Mouse (Mus musculus) megakaryocyte-erythroid progenitor cell, adult 5-6 weeks (primary cell): ENCODE results near the gene Ggn. TPM values are rescaled to one million over a fixed set of nuclear protein-coding genes. Genes with fewer than 3 reads are reported as not detected.
"Not testable (repeated sequence)": the region's sequence is repeated elsewhere in the genome, so short reads cannot be mapped to it uniquely, and the experiment has no call there.

Experiments used
- ATAC-seq: replicated peaks from 2 replicates; pipeline ENCODE4 v1.8.0; 2016; ENCODE audit warnings: mild to moderate bottlenecking, inconsistent platforms; ENCODE audit not compliant: severe bottlenecking, poor library complexity, low FRiP score, low TSS enrichment
- total RNA-seq, 2 experiments: library from RNA; stranded (forward) in 1 of 2; stranded (reverse) in 1 of 2; fragments of 200-1000, 215-1000 nt in 1 of 2; fragments of >200 nt in 1 of 2; fragmentation: Nextera tagmentation in 1 of 2; gene quantifications; 2 replicates each; pipeline ENCODE4 v1.2.3; 2014 to 2017

The Ggn gene
- total RNA-seq (2014; fragmentation: Nextera tagmentation) = not detected in 2 replicates
- total RNA-seq (2017) = 0.30 TPM in 1 of 2 replicates, not detected in the other

DNA sequence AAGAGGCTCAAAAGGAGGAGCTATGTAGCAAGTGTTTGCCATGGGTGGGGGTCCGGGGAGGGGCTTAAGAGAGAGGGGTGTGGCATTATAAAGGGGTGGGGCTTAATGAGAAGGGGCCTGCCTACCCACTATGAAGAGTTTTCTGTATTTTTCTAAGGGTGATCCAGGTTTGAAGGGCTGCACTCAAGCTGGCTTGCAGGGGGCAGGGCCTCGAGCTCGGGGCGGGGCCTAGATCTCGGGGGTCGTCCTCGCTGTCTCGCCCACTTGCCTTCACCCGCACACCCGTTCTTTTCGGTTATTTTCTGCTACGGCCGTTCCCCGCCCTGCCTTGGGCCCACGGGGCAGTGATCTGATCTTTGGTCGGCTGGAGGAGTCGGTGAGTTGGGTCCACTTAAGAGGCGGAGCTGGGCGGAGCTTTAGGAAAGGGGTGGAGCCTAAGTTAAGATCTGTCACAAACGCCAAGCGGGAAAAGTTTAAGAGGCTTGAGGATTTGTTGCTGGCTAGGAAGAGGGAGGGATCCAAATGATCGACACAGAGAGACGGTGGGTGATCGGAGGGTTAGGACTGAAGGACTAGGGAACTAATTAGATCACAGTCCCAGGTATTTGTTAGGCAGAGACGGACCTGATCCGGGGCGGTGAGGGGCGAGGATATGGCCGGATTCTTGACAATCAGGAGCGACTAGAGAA lies at the start of gene Ggn, which contains the start of gene Spred3:
Ggn (plus strand) TSS at position 145 of the 689 bp plus-strand sequence.
Spred3 (minus strand) TSS at position 346 of the 689 bp plus-strand sequence.
- peak; percentile 75 for ATAC-seq

DNA sequence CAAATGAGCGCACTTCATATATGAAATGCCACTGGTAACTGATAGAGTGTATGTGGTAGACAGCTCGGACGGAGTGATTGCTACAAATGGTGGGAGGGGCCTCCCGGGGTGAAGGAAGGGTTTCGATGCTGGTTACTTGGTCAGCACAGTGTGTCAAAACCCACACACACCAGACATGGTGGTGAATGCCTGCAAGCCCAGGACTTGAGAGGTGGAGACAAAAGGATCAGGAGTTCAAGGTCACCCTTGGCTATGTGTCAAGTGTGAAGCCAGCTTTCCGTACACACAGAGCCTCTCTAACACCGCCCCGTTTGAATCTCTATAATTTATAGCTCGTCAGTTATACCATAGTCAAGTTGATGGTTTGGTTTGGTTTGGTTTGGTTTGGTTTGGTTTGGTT lies 47.2 kb upstream of the Ggn start:
- ATAC-seq = no peak

DNA sequence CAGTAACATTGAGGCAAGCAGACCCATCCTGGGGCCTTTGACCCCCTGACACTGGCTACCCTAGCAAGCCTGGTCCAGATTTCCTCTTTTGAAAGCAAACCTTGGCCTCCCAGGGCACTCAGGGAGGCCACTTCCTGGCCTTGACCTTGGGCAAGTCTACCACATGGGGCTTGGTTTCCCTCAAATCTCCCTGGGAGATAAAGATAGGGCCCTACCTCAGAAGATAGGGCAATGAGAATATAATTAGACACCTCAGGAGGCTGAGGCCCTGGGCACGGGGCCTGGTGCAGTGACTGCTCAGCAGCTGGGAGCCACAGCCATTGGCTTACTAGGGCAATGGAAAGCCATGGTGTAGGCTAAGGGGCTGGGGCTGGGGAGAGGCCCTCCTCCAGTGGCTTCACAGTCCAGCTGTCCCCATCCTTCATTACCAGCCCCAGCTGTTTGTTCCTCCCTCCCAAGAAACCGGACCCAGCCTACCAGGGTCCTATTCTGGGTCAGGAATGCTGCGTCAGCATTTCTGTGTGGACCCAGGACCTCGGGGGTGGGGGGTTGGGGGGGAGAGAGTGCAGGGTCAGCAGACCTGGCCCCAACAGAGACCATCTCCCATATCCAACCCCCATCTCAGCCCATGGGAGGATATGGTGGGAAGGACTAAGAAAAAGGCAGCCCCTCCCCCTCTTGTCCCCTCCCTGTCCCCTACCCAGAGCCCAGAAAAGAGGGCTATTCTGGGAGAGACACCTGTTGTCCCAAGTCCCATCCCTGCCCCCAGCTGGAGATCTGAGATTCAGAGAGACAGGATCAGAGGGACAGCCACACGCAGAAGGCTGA lies 46.3 kb upstream of the Ggn start:
- ATAC-seq = no peak

DNA sequence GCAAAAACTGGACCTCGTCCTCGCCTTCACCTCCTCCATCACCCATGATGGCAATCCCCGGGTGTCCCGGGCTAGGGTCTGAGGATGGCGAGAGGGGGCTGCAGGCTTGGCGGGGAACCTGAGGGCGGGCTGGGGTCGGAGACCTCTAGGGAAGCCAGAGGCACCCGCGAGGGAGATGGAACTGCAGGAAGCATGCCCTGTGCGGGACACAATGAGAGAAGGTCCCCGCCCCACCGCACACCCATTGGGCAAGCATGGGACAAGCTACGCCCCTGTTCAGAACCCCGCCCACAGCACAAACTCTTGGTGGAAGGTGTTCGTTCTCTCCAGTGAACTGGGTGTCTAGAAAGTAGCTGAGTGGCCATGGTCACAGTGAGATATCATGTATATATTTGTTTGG lies 45.0 kb upstream of the Ggn start, which contains the start of gene Ryr1:
Ryr1 (minus strand) TSS at position 210 of the 400 bp plus-strand sequence.
- ATAC-seq = peak; percentile 96

DNA sequence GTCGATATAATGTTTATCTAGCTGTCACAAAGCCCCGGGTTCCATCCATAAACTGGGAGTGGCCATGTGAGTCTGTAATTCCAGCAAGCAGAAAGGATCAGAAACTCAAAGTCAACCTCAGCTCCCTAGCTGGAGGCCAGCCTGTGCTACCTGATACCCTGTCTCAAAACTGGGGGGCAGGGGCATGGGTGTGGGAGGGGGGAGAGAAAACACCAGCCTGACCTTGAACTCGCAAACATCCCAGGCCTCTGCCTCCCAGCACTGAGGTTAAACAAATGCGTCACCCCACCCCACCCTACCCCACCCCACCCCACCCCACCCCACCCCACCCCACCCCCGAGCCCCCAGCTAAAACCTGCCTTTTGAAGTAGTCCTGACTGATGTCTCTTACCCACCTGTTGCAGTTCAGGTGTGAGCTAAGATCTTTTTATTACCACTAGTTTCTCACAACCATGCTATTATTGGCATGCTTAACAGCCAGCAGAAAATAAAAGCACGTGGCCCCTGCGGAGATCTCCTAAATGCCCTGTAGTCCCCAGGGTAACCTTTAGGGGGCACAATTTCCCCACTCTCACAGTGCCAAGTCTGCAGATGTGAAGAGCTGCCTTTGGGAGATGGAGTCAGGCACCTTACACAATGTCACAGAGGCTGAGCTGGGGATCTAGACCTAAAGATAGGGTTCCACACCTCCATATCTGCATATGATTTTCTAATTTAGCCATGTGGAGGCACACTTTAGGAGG lies 43.7 kb upstream of the Ggn start:
- ATAC-seq = peak; percentile 59

DNA sequence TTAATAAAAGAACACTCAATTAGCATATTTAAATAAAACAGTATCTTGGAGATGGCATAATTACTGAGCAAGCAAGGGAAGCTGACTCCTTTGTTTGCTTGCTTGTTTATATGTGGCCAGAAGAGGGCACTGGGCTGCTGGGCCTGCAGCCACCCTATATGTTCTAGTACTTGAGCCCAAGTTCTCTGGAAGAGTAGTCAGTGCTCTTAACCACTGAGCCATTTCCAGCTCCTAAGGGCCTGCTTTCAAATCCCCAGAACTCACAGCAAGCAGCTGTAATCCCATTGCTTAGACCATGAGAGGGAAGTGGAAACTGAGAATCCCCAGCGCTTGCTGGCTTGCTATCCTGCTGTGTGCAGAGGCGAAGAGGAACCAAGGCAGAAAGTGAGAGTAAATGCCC lies 41.3 kb upstream of the Ggn start:
- no peak for ATAC-seq

DNA sequence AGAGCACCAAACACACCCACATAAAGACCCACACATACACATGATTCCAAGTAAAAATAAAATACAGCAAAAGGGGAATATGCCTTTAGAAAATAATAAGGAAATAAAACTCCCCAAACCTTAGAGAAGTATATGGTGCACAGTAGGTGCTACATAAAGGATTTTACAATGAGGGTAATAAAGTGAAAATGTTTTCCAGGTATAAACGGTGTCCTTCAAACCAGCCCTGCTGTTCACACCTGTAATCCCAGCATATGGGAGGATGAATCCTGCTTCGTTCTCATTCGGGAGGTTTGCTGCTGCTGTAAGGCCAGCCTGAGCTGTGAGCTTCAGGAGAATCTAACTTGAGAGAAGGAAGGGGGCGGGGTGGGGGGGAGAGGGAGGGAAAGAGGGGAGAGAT lies 35.8 kb upstream of the Ggn start:
- no peak for ATAC-seq

DNA sequence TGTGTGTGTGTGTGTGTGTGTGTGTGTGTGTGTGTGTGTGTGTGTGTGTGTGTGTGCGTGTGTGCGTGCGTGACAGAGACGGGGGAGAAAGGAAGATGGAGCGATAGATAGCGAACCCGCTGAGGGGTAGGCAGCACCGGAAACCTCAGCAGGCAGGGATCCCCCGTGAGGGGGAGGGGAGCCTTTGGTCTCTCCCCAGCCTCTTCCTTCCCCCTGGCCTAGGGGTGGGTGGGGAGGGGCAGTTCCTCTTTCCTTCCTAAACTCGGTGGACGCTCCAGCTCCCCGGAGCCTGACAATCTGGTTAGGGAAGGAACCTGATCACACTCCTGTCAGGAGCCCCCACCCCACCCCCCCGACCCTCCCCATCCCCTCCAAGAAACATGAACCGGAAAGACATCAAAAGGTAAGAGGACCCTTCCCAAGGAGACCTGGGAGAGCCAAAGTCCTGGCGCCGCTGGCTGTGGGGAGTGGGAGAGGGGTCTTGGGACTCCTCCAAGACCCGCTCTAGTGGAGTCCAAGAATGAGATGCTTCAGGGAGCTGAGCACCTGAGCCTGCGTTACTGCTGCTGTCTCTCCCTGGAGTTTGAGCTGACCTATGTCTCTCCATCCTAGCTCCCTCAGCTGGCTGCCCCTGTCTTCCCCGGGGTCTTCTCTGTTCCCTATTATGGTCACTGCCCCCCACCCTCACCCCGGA lies 35.2 kb upstream of the Ggn start, which contains the start of gene Rasgrp4:
Rasgrp4 (plus strand) TSS at position 159 of the 694 bp plus-strand sequence.
- ATAC-seq = no peak

DNA sequence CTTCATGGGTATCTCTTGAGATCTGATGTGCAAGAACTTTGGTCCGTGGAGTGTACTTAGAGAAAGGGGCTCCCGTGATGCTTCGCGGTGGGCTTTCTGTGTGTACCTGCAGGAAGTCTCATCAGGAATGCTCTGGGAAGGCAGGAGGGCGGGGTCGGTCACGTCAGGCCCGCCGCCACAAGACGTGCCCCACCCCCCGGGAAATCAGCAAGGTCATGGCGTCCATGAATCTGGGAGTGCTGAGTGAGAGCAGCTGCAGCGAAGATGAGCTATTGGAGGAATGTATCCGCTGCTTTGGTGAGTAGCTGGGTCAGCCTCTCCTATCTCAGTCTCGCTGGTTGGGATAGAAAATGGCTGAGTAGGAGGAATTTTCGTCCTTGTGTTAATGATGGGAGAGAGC lies 32.6 kb upstream of the Ggn start:
- ATAC-seq = no peak

DNA sequence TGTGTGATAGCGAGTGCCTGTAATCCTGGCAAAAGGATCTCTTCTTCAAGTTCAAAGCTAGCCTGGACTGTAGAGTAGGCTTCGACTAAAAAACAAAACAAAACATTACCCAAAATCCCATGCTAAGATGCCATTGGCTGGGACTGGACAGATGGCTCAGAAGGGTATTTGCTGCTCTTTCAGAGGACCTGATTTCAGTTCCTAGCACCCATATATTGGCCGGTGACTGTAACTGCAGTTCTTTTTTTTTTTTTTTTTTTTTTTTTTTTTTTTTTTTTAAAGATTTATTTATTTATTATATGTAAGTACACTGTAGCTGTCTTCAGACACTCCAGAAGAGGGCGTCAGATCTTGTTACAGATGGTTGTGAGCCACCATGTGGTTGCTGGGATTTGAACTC lies 30.8 kb upstream of the Ggn start:
- not testable (repeated sequence) for ATAC-seq

DNA sequence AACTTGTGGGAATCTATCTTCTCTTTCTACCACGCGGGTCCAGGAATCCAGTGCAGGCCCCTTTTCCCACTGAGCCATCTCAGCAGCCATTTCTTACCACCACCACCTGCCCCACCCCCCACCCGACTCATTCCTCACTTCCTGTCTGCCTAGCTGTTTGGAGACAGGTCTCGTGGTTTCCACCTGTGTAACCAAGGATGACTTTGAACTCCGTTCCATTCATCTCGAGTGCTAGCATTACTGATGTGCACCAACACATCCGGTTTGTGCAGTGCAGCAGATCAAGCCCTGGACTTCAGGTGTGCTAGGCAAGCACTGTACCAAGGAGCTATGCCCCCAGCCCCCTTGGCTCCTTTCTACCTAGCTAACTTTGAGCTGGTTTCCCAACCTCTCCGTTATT lies 28.6 kb upstream of the Ggn start:
- ATAC-seq = no peak

DNA sequence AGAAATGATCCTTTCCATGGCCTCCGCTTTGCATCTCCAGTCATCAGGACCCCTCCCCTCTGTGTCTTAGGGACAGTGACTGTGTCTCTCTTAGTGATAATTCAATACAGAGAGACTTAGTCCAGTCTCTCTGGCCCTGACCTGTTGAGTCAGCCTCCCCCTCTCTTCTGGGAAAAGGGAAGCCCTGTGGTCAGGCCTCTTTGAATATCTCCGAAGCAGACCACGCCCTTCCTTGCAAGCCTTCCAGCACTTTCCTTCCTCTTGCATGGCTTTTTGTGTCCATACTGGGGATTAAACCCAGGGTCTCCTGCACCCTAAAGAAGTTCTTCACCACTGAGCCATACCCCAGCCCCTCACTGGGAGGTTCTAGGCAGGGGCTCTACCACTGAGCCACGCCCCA lies 26.0 kb upstream of the Ggn start:
- no peak for ATAC-seq

DNA sequence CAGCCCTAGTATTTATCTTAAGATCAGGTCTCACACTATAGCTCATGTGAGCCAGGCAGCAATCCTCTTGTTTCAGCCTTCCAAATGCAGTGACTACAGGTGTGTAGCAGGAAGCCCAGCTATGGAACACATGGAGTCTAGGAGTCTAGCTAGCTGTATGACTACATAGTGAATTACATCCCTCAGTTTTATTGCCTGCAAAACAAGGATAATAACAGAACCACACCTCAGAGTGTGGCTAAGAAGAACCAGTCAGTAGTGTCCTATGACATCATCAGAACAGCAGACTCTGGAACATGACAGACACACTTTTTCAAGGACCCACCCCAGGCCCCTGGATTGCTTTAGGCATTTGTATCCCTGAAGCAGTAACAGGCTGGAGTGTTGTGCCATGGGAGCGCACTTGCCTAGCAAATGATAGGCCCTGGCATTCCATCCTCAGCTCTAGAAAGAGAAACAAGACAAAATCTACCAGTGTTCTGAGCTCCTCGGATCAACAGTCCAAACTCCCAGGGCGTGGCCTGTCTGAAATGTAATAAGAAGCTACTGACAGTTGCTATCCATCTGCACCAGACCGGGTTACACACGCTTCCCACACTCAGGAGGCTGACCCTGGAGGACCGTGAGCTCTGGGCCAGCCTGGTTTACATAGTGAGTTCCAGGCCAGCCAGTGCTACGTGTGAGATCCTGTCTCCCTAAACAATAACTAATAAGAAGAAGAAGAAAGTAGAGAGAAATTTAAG lies 23.2 kb upstream of the Ggn start:
- no peak for ATAC-seq

DNA sequence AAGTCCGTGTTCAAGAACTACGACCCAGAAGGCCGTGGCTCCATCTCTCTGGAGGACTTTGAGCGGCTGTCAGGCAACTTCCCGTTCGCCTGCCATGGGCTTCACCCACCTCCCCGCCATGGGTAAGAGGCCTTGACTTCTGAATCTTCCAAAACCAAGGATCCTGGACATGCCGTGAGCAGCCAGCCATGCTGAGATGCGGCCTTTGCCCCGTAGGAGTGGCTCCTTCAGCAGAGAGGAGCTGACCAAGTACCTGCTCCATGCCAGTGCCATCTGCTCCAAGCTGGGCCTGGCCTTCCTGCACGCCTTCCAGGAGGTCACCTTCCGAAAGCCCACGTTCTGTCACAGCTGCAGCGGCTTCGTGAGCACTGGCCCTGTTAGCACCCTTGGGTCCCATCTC lies 21.2 kb upstream of the Ggn start:
- ATAC-seq = no peak

DNA sequence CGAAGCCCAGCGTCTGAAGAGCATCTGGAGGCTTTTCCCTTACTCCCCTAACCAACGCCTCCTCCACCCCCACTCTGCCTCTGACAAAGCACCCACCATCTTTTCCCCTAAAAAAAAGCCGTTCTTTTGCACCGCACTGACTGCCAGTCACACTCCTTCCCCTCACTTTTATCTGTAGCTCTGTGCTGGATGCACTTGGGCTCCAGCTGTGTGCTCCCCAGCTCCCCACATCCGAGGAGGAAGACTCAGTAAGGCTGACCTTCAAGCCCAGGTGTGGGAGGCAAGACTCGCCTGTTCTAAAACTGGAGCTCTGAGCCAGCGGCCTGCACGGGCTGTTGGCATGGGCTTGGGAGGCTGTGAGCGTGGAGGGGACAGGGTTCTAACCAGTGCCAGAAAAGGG lies 18.5 kb upstream of the Ggn start:
- ATAC-seq = no peak

DNA sequence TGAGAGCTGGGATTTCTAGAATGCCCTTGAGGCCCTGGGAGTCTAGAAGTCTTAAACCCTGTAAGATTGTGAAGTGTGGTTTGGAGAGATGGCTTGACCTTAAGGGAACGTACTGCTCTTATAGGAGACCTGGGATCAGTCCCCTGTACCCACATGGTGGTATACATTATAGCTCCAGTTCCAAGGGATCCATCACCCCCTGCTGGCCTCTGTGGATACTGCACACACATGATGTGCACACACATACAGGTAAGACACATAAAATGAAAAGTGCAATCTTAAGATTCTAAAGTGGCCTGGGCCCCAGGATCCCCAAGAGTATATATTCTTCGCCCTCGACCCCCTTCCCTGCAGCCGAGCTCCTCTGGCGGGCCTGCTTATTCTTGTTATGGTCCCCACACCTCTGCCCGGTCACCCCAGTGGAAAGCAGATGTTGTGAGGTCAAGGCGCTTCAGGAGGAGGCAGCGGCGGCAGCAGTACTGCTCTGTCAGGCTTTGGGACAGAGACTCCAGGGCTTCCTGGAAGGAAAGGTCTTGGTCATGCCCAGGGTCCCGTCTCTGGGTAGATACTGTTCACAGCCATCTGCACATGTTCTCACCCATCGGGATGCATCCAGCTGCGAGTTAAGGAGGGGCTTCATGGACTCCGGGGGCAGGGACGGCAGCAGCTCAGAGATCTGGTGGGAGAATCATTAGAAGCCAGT lies 15.8 kb upstream of the Ggn start:
- no peak for ATAC-seq

DNA sequence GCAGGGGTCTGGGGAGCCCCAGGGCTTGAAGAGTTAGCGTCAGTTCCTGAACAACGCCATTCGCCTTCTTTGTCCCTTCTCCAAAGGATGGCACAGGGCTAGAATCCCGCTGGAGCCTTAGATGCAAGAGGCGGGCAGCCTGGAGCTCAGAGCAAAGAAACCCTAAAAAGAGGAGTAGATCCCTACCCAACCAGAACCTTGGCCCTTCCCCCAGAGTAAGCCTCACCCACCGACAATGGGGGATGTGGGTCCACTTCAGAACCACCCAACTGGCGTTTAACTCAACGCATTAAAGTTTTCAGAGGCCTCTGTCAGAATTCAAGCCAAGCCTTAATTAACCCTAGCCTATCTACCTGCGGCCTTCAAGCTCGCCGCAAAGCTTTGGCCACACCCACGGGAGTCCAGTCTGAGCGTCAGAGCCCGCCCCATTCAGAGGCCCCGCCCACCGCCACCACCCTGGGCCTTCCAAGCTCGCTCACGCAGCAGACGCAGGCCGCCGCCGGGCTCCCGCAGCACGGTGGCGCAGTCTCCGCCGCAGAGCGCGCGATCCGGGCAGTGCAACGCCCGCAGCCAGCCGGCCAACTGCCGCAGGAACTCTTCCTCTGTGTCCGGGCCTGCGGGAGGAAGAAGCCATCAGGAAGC lies 14.7 kb upstream of the Ggn start:
- peak; percentile 67 for ATAC-seq
